Mouse (Mus musculus) layer of hippocampus, postnatal 14 days (tissue): ENCODE results near the gene Helz. TPM values are rescaled to one million over a fixed set of nuclear protein-coding genes. Genes with fewer than 3 reads are reported as not detected.
"Not testable (repeated sequence)": the region's sequence is repeated elsewhere in the genome, so short reads cannot be mapped to it uniquely, and the experiment has no call there.

Experiments
- DNase-seq, 2 experiments: peaks; one replicate each; pipeline ENCODE4 v3.0.0; 2021 to 2022; ENCODE audit warnings: low spot score in 2 of 2, mixed read lengths in 1 of 2
- total RNA-seq, 2 experiments: library from RNA; stranded (reverse); gene quantifications; 2 replicates each; pipeline ENCODE4 v1.2.3; 2021

The Helz gene
- total RNA-seq, 2 experiments from 2014 or later, result 36.6 to 41.4 TPM

GRCm38 (mm10) chr11:107546667-107547301 is 946 bp upstream of the Helz start:
- DNase-seq, result no peak

- DNase-seq, result no peak
These were observed 660 bp downstream of the Helz start for GRCm38 (mm10) chr11:107548204-107548975.

GRCm38 (mm10) chr11:107559874-107560273 is 12.1 kb downstream of the Helz start:
- no peak for DNase-seq

GRCm38 (mm10) chr11:107567431-107567830 is 19.7 kb downstream of the Helz start:
- no peak for DNase-seq

- DNase-seq, result no peak
These were observed 20.8 kb downstream of the Helz start for GRCm38 (mm10) chr11:107568466-107568995.

- DNase-seq, result not testable (repeated sequence)
These were observed 23.2 kb downstream of the Helz start for GRCm38 (mm10) chr11:107570891-107571290.

- DNase-seq, result no peak
These were observed 23.6 kb downstream of the Helz start for GRCm38 (mm10) chr11:107571318-107571717.

GRCm38 (mm10) chr11:107572551-107572950 is 24.8 kb downstream of the Helz start:
- DNase-seq, result no peak

- DNase-seq, result no peak
These were observed 25.4 kb downstream of the Helz start for GRCm38 (mm10) chr11:107573061-107573692.

GRCm38 (mm10) chr11:107573847-107574246 is 26.1 kb downstream of the Helz start:
- no peak for DNase-seq

GRCm38 (mm10) chr11:107574811-107575705 is 27.3 kb downstream of the Helz start:
- no peak for DNase-seq

GRCm38 (mm10) chr11:107576186-107576585 is 28.5 kb downstream of the Helz start:
- no peak for DNase-seq

- no peak for DNase-seq
These were observed 29.7 kb downstream of the Helz start for GRCm38 (mm10) chr11:107577400-107577799.

GRCm38 (mm10) chr11:107578226-107578625 is 30.5 kb downstream of the Helz start:
- DNase-seq, result no peak

GRCm38 (mm10) chr11:107580786-107581185 is 33.1 kb downstream of the Helz start:
- DNase-seq, result no peak

- no peak for DNase-seq
These were observed 37.1 kb downstream of the Helz start for GRCm38 (mm10) chr11:107584660-107585451.

GRCm38 (mm10) chr11:107586129-107586528 is 38.4 kb downstream of the Helz start:
- not testable (repeated sequence) for DNase-seq

- no peak for DNase-seq
These were observed 39.4 kb downstream of the Helz start for GRCm38 (mm10) chr11:107587141-107587540.

GRCm38 (mm10) chr11:107592575-107592974 is 44.8 kb downstream of the Helz start:
- no peak for DNase-seq

GRCm38 (mm10) chr11:107597381-107597780 is 49.7 kb downstream of the Helz start:
- no peak for DNase-seq
